Mouse (Mus musculus): ENCODE data around the gene Gm20721. TPM values are rescaled to one million over a fixed set of nuclear protein-coding genes. Genes with fewer than 3 reads are reported as not detected.

Gene Gm20721
- polyA plus RNA-seq, 1 experiment from 2014 or later, result 5.9 TPM

- Histone ChIP-seq H3K27ac (ENCODE audit: low read depth, low read length) (no peak overlapping the region), H3K4me1 (ENCODE audit: control insufficient read depth, insufficient read depth, low read length) (no peaks in the 10 kb centered on the region), H3K4me2 (ENCODE audit: low read length) (no peak overlapping the region), H3K4me3 (ENCODE audit: low read depth, low read length) (no peak overlapping the region), H3K9me3 (replicated peaks; ENCODE audit: control insufficient read depth, low read length) (no peaks in the 10 kb centered on the region), H3K9ac (ENCODE audit: low read length) (no peak overlapping the region), H3K27me3 (replicated peaks; ENCODE audit: control insufficient read depth, insufficient read depth, low read length) (no peaks in the 10 kb centered on the region), H3K36me3 (ENCODE audit: control insufficient read depth, insufficient read depth, low read length) (no peaks in the 10 kb centered on the region)
- no peak for ATAC-seq
- no peak for DNase-seq (ENCODE audit: low spot score)
- 82% methylated on average over 3 of the region's 3 CpGs for WGBS
These were observed 38.6 kb downstream of the Gm20721 start for GRCm38 (mm10) chr2:174307903-174308302.

DNA sequence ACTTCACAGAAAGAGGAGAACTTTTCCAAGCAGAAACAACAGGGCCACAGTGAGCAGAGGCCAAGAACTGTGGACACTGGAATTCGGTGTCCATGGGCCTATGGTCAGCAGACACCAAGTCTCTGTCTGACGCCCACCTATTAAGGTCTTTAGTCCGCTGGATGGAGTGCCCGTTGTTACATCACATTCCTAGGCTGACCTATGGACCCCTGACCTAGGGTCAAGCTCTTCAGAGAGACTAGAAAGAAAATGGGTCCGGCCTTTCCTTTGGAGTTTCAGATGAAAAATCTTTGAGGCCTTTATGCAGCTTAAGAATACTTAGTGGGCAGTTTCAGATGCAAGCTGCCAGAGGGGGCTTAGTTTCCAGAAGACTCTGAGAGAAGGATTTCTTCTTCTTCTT lies 40.9 kb downstream of the Gm20721 start:
- 8% methylated on average over 5 of the region's 5 CpGs for WGBS
- Histone ChIP-seq H3K9me3 (replicated peaks; ENCODE audit: control insufficient read depth, low read length) (no peaks in the 10 kb centered on the region), H3K9ac (ENCODE audit: low read length) (no peak overlapping the region), H3K27me3 (replicated peaks; ENCODE audit: control insufficient read depth, insufficient read depth, low read length) (peaks cover under 1% of the 10 kb centered on the region), H3K4me1 (ENCODE audit: control insufficient read depth, insufficient read depth, low read length) (no peaks in the 10 kb centered on the region), H3K4me2 (ENCODE audit: low read length) (no peak overlapping the region), H3K27ac (ENCODE audit: low read depth, low read length) (no peak overlapping the region), H3K4me3 (ENCODE audit: low read depth, low read length) (no peak overlapping the region), H3K36me3 (ENCODE audit: control insufficient read depth, insufficient read depth, low read length) (no peaks in the 10 kb centered on the region)
- no peak for DNase-seq (ENCODE audit: low spot score)
- ATAC-seq, result no peak

DNA sequence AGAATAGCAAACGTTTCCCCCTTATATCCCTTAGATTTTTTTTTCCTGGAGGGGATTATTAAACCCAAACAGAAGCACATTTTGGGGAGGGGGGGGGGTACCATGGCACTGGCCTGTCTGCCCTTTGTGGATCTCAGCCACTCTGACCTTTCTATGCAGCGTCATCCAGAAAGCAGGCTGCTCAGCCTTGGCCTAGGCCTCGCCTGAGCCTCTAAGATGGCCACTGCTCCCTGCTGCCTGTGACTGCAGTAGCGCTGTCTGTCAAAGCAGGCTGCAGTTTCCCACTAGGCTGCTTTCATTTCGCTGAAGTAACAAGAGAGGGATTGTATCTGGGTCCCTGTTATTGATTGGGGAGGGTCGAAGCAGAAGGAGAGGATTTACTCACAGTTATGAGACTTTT lies 44.0 kb downstream of the Gm20721 start:
- peaks cover 26% of the 10 kb centered on the region for H3K9me3 ChIP-seq (replicated peaks; ENCODE audit: control insufficient read depth, low read length)
- H3K36me3 ChIP-seq (ENCODE audit: control insufficient read depth, insufficient read depth, low read length), result no peaks in the 10 kb centered on the region
- H3K4me1 ChIP-seq (ENCODE audit: control insufficient read depth, insufficient read depth, low read length), result no peaks in the 10 kb centered on the region
- ATAC-seq (no peak), DNase-seq (ENCODE audit: low spot score) (no peak)
- H3K4me2 ChIP-seq (ENCODE audit: low read length), result no peak overlapping the region
- H3K4me3 ChIP-seq (ENCODE audit: low read depth, low read length), result no peak overlapping the region
- H3K9ac ChIP-seq (ENCODE audit: low read length), result no peak overlapping the region
- no peak overlapping the region for H3K27ac ChIP-seq (ENCODE audit: low read depth, low read length)
- H3K27me3 ChIP-seq (replicated peaks; ENCODE audit: control insufficient read depth, insufficient read depth, low read length), result peaks cover 31% of the 10 kb centered on the region
- 20% methylated on average over 6 of the region's 6 CpGs for WGBS

GRCm38 (mm10) chr2:174300666-174301065 lies 45.8 kb downstream of the Gm20721 start:
- ATAC-seq (no peak), DNase-seq (ENCODE audit: low spot score) (no peak)
- Histone ChIP-seq H3K27me3 (replicated peaks; ENCODE audit: control insufficient read depth, insufficient read depth, low read length) (peaks cover 37% of the 10 kb centered on the region), H3K4me1 (ENCODE audit: control insufficient read depth, insufficient read depth, low read length) (peaks cover 2% of the 10 kb centered on the region; the same call in 1 of the 2 replicates), H3K9ac (ENCODE audit: low read length) (no peak overlapping the region), H3K9me3 (replicated peaks; ENCODE audit: control insufficient read depth, low read length) (peaks cover 39% of the 10 kb centered on the region), H3K36me3 (ENCODE audit: control insufficient read depth, insufficient read depth, low read length) (no peaks in the 10 kb centered on the region), H3K27ac (ENCODE audit: low read depth, low read length) (no peak overlapping the region), H3K4me2 (ENCODE audit: low read length) (peak overlapping the region; percentile 32), H3K4me3 (ENCODE audit: low read depth, low read length) (peak overlapping the region; percentile 8)
- WGBS, result 53% methylated on average over 22 of the region's 22 CpGs

- peak overlapping the region; percentile 32 for H3K4me2 ChIP-seq (ENCODE audit: low read length)
- no peaks in the 10 kb centered on the region for H3K36me3 ChIP-seq (ENCODE audit: control insufficient read depth, insufficient read depth, low read length)
- no peak for DNase-seq (ENCODE audit: low spot score)
- peaks cover 2% of the 10 kb centered on the region; the same call in 1 of the 2 replicates for H3K4me1 ChIP-seq (ENCODE audit: control insufficient read depth, insufficient read depth, low read length)
- peaks cover 37% of the 10 kb centered on the region for H3K27me3 ChIP-seq (replicated peaks; ENCODE audit: control insufficient read depth, insufficient read depth, low read length)
- 58% methylated on average over 25 of the region's 27 CpGs for WGBS
- H3K4me3 ChIP-seq (ENCODE audit: low read depth, low read length), result peak overlapping the region; percentile 8
- H3K9ac ChIP-seq (ENCODE audit: low read length), result no peak overlapping the region
- no peak for ATAC-seq
- peaks cover 42% of the 10 kb centered on the region for H3K9me3 ChIP-seq (replicated peaks; ENCODE audit: control insufficient read depth, low read length)
- no peak overlapping the region for H3K27ac ChIP-seq (ENCODE audit: low read depth, low read length)
These were observed 46.3 kb downstream of the Gm20721 start for GRCm38 (mm10) chr2:174300186-174300585.

DNA sequence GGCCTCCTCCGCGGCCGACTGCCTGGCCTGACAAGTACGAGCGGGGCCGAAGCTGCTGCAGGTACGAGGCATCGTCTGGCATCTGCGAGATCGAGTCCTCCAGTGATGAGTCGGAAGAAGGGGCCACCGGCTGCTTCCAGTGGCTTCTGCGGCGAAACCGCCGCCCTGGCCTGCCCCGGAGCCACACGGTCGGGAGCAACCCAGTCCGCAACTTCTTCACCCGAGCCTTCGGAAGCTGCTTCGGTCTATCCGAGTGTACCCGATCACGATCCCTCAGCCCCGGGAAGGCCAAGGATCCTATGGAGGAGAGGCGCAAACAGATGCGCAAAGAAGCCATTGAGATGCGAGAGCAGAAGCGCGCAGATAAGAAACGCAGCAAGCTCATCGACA lies 46.7 kb downstream of the Gm20721 start:
- Histone ChIP-seq H3K27ac (ENCODE audit: low read depth, low read length) (no peak overlapping the region), H3K4me3 (ENCODE audit: low read depth, low read length) (peak overlapping the region; percentile 8), H3K27me3 (replicated peaks; ENCODE audit: control insufficient read depth, insufficient read depth, low read length) (peaks cover 37% of the 10 kb centered on the region), H3K36me3 (ENCODE audit: control insufficient read depth, insufficient read depth, low read length) (no peaks in the 10 kb centered on the region), H3K9ac (ENCODE audit: low read length) (no peak overlapping the region), H3K9me3 (replicated peaks; ENCODE audit: control insufficient read depth, low read length) (peaks cover 45% of the 10 kb centered on the region), H3K4me2 (ENCODE audit: low read length) (peak overlapping the region; percentile 32), H3K4me1 (ENCODE audit: control insufficient read depth, insufficient read depth, low read length) (peaks cover 2% of the 10 kb centered on the region; the same call in 1 of the 2 replicates)
- WGBS, result 51% methylated on average over 34 of the region's 34 CpGs
- DNase-seq (ENCODE audit: low spot score) (no peak), ATAC-seq (no peak)

DNA sequence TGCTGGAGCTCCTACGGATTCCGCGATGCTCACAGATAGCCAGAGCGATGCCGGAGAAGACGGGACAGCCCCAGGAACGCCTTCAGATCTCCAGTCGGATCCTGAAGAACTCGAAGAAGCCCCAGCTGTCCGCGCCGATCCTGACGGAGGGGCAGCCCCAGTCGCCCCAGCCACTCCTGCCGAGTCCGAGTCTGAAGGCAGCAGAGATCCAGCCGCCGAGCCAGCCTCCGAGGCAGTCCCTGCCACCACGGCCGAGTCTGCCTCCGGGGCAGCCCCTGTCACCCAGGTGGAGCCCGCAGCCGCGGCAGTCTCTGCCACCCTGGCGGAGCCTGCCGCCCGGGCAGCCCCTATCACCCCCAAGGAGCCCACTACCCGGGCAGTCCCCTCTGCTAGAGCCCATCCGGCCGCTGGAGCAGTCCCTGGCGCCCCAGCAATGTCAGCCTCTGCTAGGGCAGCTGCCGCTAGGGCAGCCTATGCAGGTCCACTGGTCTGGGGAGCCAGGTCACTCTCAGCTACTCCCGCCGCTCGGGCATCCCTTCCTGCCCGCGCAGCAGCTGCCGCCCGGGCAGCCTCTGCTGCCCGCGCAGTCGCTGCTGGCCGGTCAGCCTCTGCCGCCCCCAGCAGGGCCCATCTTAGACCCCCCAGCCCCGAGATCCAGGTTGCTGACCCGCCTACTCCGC lies 47.3 kb downstream of the Gm20721 start:
- no peak for DNase-seq (ENCODE audit: low spot score)
- WGBS, result 53% methylated on average over 48 of the region's 48 CpGs
- Histone ChIP-seq H3K27me3 (replicated peaks; ENCODE audit: control insufficient read depth, insufficient read depth, low read length) (peaks cover 37% of the 10 kb centered on the region), H3K36me3 (ENCODE audit: control insufficient read depth, insufficient read depth, low read length) (no peaks in the 10 kb centered on the region), H3K4me1 (ENCODE audit: control insufficient read depth, insufficient read depth, low read length) (peaks cover 2% of the 10 kb centered on the region; the same call in 1 of the 2 replicates), H3K27ac (ENCODE audit: low read depth, low read length) (no peak overlapping the region), H3K4me3 (ENCODE audit: low read depth, low read length) (peak overlapping the region; percentile 15), H3K4me2 (ENCODE audit: low read length) (peak overlapping the region; percentile 32), H3K9ac (ENCODE audit: low read length) (no peak overlapping the region), H3K9me3 (replicated peaks; ENCODE audit: control insufficient read depth, low read length) (peaks cover 45% of the 10 kb centered on the region)
- no peak for ATAC-seq

DNA sequence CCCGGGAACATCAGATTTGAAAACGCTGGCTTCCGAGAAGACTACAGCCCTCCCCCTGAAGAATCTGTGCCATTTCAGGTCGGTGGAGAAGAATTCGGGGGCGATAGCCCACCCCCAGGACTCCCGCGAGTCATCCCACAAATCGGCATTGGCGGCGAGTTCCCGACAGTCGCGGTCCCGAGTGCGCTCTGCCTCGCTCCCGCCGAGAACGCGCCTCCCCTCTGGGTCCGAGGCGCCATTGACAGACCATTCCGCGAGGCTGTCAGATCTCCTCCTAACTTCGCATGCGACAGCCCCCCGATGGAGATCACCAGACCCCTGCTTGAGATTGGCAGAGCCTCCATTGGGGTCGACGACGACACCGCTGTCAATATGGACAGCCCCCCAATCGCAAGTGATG lies 48.0 kb downstream of the Gm20721 start:
- 57% methylated on average over 33 of the region's 33 CpGs for WGBS
- Histone ChIP-seq H3K9me3 (replicated peaks; ENCODE audit: control insufficient read depth, low read length) (peaks cover 45% of the 10 kb centered on the region), H3K27ac (ENCODE audit: low read depth, low read length) (no peak overlapping the region), H3K4me1 (ENCODE audit: control insufficient read depth, insufficient read depth, low read length) (peaks cover 4% of the 10 kb centered on the region; the same call in 1 of the 2 replicates), H3K27me3 (replicated peaks; ENCODE audit: control insufficient read depth, insufficient read depth, low read length) (peaks cover 37% of the 10 kb centered on the region), H3K9ac (ENCODE audit: low read length) (no peak overlapping the region), H3K4me2 (ENCODE audit: low read length) (peak overlapping the region; percentile 32; the same call in 1 of the 2 replicates), H3K36me3 (ENCODE audit: control insufficient read depth, insufficient read depth, low read length) (no peaks in the 10 kb centered on the region), H3K4me3 (ENCODE audit: low read depth, low read length) (0 out of 2 replicates have a peak overlapping the region, but pooled peaks have one; percentile 15)
- no peak for ATAC-seq
- DNase-seq (ENCODE audit: low spot score), result no peak

- Histone ChIP-seq H3K36me3 (ENCODE audit: control insufficient read depth, insufficient read depth, low read length) (no peaks in the 10 kb centered on the region), H3K9me3 (replicated peaks; ENCODE audit: control insufficient read depth, low read length) (peaks cover 45% of the 10 kb centered on the region), H3K9ac (ENCODE audit: low read length) (no peak overlapping the region), H3K4me1 (ENCODE audit: control insufficient read depth, insufficient read depth, low read length) (peaks cover 7% of the 10 kb centered on the region; the same call in 1 of the 2 replicates), H3K4me2 (ENCODE audit: low read length) (no peak overlapping the region), H3K4me3 (ENCODE audit: low read depth, low read length) (no peak overlapping the region), H3K27me3 (replicated peaks; ENCODE audit: control insufficient read depth, insufficient read depth, low read length) (peaks cover 37% of the 10 kb centered on the region), H3K27ac (ENCODE audit: low read depth, low read length) (no peak overlapping the region)
- ATAC-seq, result no peak
- whole genome bisulfite sequencing, result 56% methylated on average over 19 of the region's 19 CpGs
- no peak for DNase-seq (ENCODE audit: low spot score)
These were observed 48.7 kb downstream of the Gm20721 start for GRCm38 (mm10) chr2:174297851-174298250.

Measured in forebrain, embryonic 14.5 days (tissue).